Mouse (Mus musculus): ENCODE measurements around the gene Tmem184b. TPM values are rescaled to one million over a fixed set of nuclear protein-coding genes. Genes with fewer than 3 reads are reported as not detected.
A peak's percentile ranks its signal among the peaks of the same experiment; 100 is the strongest.

Gene Tmem184b
- total RNA-seq, 2 experiments from 2014 or later: 72.4 to 77.4 TPM

DNA sequence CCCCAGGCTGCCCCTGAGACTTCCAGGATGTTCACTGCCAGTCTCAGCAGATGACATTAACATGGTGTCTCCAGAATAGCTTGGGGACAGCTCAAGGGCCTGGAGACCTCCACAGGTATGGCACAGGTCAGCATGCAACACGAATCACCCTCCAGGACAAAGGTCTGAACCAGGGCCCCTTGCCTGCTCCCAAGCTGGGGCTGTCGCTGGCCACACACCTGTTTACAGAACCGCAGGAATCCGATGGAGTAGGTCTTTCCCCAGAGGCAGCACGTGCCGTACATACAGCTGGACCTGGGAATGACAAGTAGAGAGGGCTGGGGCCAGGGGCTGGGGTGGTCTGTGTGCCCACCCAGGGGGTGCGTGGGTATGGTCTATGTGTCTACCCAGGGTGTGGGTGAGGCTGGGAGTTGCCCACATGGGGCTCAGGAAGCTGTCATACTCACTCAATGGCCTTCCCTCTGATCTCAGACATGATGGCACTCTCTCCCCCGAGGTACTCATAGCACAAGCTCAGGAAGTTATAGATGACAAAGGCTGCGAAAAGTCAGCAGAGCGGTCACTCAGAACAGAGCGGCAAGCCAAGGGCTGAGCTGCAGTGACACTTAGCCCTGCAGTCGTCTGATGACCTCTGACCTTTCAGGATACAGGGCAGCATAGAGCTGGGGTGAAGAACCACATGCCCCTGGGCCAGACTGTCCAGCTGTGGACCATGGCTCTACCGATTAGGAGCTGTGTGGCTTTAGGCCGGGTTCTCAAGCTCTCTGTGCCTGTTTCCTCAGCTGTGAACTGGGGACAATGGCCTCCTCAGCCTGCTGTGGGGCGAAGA is 33.7 kb downstream of the Tmem184b start:
- DNase-seq (ENCODE audit: low spot score in 2 of 2): no peak

GRCm38 (mm10) chr15:79368861-79369440 is 34.4 kb downstream of the Tmem184b start:
- DNase-seq (ENCODE audit: low spot score in 2 of 2): no peak

GRCm38 (mm10) chr15:79368313-79368811 is 35.0 kb downstream of the Tmem184b start:
- DNase-seq (ENCODE audit: low spot score in 2 of 2): peak in 1 of 2 experiments; percentile 57

DNA sequence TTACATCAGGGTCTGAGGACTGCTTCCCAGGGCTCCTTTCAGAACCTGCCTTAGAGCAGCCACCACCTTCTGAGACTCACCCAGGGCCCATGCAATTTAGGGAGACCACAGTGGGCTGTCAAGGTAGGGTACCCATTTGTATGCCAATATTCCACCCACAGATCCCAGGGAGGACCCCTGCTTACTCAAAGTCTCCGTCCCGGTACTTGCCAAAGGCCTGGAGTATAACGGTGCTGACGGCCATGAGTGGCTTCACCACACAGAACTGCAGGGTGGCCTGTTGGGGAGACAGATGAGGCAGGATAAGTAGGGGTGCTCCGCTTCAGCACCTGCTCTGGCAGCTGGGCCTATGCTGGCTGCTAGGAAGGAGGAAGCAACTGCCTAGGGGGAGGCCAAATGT is 37.0 kb downstream of the Tmem184b start:
- DNase-seq (ENCODE audit: low spot score in 2 of 2): no peak

DNA sequence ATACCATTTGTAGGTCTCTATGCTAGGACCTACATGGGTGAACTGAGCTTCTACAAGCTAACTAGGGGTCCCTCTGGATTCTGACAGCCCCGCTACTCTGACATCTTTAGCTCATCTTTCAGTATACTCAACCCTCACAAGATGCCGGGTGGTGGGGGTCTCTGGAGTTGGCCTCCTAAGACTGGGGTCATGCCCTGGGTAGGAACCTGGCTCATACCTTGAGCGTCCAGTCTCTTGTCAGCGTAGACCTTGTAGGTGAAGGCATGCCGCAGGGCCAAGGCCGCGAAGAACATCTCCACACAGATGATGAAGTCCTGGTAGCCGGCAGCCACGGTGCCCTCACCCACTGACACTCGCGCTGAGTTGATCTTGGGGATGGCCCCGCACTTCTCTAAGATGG is 38.3 kb downstream of the Tmem184b start:
- no peak for DNase-seq (ENCODE audit: low spot score in 2 of 2)

- DNase-seq (ENCODE audit: low spot score in 2 of 2): no peak
These were observed 39.2 kb downstream of the Tmem184b start for GRCm38 (mm10) chr15:79364120-79364519.

DNA sequence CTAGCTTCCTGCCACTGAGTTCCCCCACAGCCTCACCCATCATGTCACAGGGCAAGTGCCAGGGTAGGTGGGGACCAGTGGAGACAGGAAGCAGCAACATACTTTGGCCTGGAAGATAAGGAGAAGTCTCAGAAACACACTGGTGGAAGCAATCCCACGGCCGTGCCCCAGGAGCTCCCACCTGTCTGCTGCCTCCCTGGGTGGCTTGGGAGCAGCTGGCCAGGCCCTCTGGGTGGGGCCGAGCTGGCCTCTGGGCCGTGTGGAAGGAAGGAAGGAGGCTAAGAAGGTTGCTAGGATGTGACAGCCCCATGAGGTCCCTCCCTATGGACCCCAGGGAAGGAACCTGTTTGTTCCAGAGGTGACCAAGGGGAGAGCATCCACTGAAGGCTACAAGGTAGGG is 42.3 kb downstream of the Tmem184b start:
- DNase-seq (ENCODE audit: low spot score in 2 of 2): no peak

DNA sequence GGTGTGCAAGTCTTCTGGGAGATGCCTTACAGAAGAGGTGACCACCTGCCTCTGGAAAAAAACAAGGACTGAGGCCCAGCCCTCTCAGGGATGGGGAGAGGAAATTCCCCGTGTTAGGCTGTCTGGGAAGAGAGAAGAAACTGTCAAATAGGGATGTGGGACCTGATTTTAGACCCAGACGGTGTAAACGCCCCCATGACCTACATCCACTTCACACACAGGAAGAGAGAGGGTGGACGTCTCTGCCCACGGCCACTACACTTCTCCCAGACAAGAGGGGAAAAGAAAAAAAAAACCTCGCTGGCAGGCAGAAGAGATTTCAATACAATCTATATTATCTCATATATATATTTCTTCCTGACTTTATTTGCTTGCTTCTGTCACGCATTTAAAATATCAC is 43.0 kb downstream of the Tmem184b start:
- no peak for DNase-seq (ENCODE audit: low spot score in 2 of 2)

DNA sequence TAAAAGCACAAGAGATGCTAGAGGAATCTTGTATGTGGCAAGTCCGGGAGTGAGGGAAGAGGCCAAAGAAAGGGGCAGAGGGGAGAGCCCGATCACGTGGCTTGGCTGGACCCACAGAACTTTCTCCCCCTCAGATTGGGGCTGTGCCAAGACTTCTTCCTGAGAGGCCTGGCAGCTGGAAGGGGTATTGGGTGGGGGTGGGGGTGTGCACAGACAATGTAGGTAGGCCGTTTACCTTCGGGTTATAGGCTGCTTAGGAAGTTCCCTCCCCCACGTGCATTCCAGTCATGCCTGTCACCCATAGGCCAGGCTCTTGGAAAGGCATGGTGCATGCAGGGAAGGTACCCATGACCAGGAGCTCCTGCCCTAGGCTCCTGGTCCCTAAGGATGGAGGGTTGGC is 43.4 kb downstream of the Tmem184b start:
- DNase-seq (ENCODE audit: low spot score in 2 of 2): no peak

DNA sequence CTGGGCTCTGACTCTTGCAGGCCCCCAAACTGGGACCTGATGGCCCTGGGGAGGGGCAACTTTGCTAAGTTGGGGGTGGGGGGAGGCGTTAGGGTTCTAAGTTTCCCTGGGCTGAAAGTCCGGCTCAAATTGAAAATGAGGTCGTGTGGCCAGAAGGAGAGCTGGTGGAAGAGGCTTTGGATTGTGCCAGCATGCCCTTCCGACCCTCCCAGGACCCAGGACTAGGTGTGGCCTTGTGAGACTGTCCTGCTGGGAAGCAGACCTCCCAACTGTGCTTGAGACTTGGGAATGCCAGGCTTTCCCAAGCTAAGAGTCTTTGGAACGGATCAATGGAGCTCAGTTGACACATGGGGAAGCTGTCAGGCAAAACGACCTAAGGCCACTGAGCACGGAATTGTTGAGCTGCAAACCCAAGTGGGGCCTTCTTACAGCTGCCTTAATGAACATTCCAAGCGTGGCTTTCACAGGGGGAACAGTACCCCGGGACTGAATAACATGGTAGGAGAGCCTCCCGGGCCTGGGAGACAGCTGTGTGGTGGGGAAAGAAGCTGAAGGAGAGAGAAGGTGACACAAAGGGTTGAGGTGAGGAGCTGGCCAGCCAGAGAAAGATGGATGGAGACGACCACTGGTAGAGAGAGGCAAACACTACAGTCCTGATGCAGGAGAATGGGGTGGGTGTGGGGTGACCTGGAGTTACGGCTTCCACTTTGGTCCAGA is 45.2 kb downstream of the Tmem184b start:
- DNase-seq (ENCODE audit: low spot score in 2 of 2): no peak

DNA sequence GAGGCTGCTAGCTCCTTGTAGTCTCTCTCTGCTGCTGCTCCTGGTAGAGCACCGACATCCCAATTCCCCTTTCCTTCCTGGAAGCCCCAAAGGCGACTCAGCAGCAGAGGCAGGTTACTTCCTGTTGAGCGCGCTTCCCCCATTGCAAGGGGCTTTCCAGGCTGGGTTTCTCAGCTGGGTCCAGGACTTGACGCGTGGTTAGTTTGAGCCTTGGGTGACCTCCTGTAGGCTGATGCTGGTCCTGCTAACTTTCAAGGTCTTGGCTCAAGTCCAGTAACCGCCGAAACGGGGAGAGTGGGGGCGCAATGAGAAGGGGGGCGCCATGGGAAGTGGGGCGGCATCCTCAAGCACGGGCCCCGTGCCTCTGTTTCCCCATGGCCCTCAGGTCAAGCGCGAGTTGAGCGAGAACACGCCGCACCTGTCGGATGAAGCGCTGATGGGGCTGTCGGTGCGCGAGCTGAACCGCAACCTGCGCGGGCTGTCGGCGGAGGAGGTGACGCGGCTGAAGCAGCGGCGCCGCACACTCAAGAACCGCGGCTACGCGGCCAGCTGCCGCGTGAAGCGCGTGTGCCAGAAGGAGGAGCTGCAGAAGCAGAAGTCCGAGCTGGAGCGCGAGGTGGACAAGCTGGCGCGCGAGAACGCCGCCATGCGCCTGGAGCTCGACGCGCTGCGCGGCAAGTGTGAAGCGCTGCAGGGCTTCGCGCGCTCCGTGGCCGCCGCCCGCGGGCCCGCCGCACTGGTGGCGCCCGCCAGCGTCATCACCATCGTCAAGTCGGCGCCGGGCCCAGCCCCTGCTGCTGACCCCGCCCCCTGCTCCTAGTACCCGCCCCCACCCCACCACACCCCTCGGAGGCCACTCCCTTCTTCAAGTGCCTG is 46.1 kb downstream of the Tmem184b start:
- peak; percentile 60 to 72 for DNase-seq (ENCODE audit: low spot score in 2 of 2)

GRCm38 (mm10) chr15:79356481-79356880 is 46.9 kb downstream of the Tmem184b start:
- DNase-seq (ENCODE audit: low spot score in 2 of 2): no peak

GRCm38 (mm10) chr15:79354619-79355018 is 48.8 kb downstream of the Tmem184b start:
- DNase-seq (ENCODE audit: low spot score in 2 of 2): no peak

DNA sequence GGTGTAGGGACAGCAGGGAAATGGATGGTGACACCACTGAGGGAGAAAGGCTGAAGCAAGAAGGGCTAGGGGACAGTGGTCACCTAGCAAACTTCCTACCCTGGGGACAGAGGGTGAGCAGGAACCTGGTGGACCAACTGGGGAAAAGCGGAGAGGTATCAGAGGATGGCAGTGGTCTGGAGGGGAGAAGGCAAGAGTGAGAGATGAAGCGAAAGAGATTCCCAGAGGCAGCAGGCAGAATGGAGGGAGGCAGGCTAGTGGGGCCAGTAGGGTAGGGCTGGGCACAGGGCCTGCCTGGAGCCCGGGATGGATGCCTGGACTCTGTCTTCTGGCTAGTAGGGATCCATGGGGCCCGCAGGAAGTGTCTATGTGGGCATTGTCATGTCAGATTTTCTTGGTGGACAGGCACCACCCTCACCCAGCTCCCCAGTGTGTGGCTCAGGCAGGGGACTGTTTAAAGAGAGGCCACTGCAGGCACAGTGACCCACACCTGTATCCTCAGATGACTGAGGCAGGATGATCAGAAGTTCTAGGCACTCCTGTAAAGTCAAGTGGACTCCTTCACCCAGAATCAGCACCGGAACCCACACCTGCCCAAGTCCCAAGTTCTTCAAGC is 49.6 kb downstream of the Tmem184b start:
- DNase-seq (ENCODE audit: low spot score in 2 of 2): no peak

DNA sequence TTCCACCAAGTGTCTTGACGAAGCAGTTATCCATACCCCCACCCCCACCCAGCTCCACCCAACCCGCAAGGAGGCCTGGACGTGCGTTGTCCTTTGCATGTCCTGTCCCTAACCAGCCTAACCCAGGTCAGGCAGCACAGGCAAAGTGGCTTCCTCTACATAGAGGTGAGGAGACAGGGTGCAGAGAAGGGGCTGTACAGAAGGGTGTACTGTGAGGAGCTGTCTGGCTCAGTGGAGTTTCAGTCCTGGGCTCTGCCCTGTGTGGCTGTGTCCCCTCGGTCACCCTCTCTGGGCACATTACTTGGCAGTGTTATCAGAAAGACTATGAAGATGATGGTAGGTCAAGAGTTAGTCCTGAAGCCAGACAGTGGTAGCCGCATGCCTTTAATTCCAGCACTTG is 50.9 kb downstream of the Tmem184b start:
- no peak for DNase-seq (ENCODE audit: low spot score in 2 of 2)

DNA sequence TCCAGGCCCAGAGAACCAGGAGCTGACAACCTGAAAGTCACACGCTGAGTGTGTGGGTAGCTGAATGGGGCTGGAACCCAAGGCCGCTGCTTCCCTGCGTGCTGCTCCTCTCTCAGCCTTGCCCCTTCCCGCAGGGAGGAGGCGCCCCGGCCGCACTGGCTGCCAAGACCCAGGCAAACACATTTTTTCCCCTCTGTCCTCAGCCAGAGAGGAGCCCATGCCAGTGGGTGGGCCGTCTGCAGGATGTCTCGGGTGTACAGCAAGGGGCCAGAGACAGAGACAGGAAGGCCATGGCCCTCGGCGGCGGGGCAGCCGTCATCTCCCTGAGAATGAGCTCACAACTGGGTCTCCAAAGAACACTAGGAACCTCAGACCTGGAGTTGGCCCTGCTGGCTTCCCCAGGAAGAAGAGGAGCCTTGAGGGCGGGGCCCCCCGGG is 52.0 kb downstream of the Tmem184b start:
- peak; percentile 63 to 76 for DNase-seq (ENCODE audit: low spot score in 2 of 2)

DNA sequence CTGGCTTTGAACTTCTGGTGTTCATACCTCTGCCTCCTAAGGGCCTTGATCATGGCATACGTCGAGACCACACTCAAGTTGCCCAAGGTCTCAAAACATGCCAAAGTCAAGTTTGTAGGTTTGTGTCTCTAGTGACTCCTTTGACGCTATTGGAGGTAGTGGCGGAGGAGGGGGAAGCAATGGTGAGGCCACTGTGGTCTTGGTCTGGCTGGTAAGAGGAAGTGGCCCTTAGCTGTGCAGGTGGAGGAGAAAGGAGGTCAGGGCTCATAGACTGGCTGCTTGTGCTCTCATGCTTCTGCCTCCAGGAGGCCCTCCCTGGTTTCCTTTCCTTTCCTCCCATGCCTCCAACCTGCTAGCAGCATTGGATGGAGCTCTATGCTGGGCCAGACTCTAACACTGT is 52.5 kb downstream of the Tmem184b start:
- no peak for DNase-seq (ENCODE audit: low spot score in 2 of 2)

GRCm38 (mm10) chr15:79348651-79349050 is 54.7 kb downstream of the Tmem184b start:
- no peak for DNase-seq (ENCODE audit: low spot score in 2 of 2)

DNA sequence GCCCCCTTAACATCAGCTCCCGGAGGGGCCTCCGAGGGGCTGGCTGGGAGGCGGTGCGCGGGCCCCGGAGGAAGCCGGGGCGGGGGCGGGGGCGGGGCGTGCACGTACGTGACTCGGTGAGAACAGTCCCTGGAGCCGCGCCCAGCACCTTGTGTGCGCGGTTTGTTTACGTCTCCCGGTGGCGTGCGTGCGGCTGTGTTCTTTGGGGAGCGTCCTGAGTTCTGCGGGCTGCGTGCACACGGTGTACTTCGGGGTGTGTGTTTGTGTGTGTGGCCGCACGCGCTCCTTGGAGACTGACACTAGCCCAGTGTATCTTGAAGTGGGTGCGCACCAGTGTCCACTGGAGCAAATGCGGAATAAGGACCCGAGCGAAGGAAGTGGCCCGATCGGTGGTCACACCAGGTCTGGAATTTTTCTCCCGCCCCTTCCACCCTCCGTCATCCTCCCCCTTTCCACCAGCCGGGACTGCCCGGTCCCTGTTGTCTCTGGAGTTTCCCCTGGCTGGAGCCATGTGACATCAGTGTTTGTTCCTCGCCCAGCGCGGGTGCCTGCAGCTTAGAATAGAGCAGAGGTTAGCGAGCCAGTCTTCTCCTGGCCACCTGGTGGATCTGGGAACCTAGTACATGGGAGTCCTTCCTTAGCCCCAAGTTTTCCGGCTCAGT is 55.4 kb downstream of the Tmem184b start:
- peak in 1 of 2 experiments; percentile 57 for DNase-seq (ENCODE audit: low spot score in 2 of 2)

Measured in gastrocnemius, postnatal 4 days (tissue).